Mouse (Mus musculus) myocyte (in vitro differentiated cells): ENCODE results near the gene Nucb2.

Source experiments
- E2F4 ChIP-seq: IDR thresholded peaks from one replicate; pipeline ENCODE4 v1.6.1; 2011; ENCODE audit warnings: mild to moderate bottlenecking, control low read depth, moderate library complexity; ENCODE audit not compliant: insufficient read depth
- MAX ChIP-seq: IDR thresholded peaks from one replicate; pipeline ENCODE4 v1.6.1; 2011; ENCODE audit warnings: low read depth, mild to moderate bottlenecking, control low read depth
- MYOD1 ChIP-seq, 3 experiments: IDR thresholded peaks; one replicate each; pipeline ENCODE4 v1.6.1; 2011; ENCODE audit warnings: control low read depth in 2 of 3, low read depth in 2 of 3, mild to moderate bottlenecking in 2 of 3, moderate library complexity in 1 of 3; ENCODE audit not compliant: insufficient read length in 2 of 3, control insufficient read depth in 1 of 3
- MYOG ChIP-seq, 3 experiments: IDR thresholded peaks; one replicate each; pipeline ENCODE4 v1.6.1; 2011; ENCODE audit warnings: control low read depth in 2 of 3, low read depth in 2 of 3, mild to moderate bottlenecking in 2 of 3; ENCODE audit not compliant: insufficient read length in 2 of 3, control insufficient read depth in 1 of 3, insufficient read depth in 1 of 3
- POLR2A ChIP-seq: IDR thresholded peaks from one replicate; pipeline ENCODE4 v1.6.1; 2011; ENCODE audit warnings: low read depth, mild to moderate bottlenecking, control low read depth, moderate library complexity; ENCODE audit not compliant: insufficient read length
- POLR2AphosphoS2 ChIP-seq: IDR thresholded peaks from one replicate; pipeline ENCODE4 v1.6.1; 2011; ENCODE audit warnings: low read depth, control low read depth; ENCODE audit not compliant: insufficient read length
- REST ChIP-seq: IDR thresholded peaks from one replicate; pipeline ENCODE4 v1.6.1; 2011; ENCODE audit warnings: mild to moderate bottlenecking, control low read depth, moderate library complexity; ENCODE audit not compliant: insufficient read depth, insufficient read length
- SRF ChIP-seq: IDR thresholded peaks from one replicate; pipeline ENCODE4 v1.6.1; 2011; ENCODE audit warnings: low read depth; ENCODE audit not compliant: control insufficient read depth, insufficient read length
- TCF3 ChIP-seq: IDR thresholded peaks from one replicate; pipeline ENCODE4 v1.6.1; 2011; ENCODE audit warnings: low read depth, control low read depth; ENCODE audit not compliant: insufficient read length
- USF1 ChIP-seq: IDR thresholded peaks from one replicate; pipeline ENCODE4 v1.6.1; 2011; ENCODE audit warnings: low read depth, mild to moderate bottlenecking, control low read depth, moderate library complexity

GRCm38 (mm10) chr7:116458985-116459441 lies 45.2 kb upstream of the Nucb2 start:
- no peak for TF ChIP-seq SRF
- TF ChIP-seq POLR2A: no peak
- no peak for TF ChIP-seq MYOD1 (IDR thresholded peaks at IDR 0.05; ENCODE audit: control insufficient read depth in 1 of 3, insufficient read length in 2 of 3, low read depth in 2 of 3)
- no peak for TF ChIP-seq MAX
- TF ChIP-seq USF1: peak; percentile 73
- TF ChIP-seq MYOG (IDR thresholded peaks at IDR 0.05; ENCODE audit: control insufficient read depth in 1 of 3, insufficient read depth in 1 of 3, insufficient read length in 2 of 3, low read depth in 2 of 3): no peak
- no peak for TF ChIP-seq REST
- no peak for TF ChIP-seq E2F4
- TF ChIP-seq TCF3: no peak
- no peak for TF ChIP-seq POLR2AphosphoS2
